Mouse (Mus musculus) cerebellum, adult 11-12 months (tissue): ENCODE data around the gene Etaa1.
"Not testable (repeated sequence)": the region's sequence is repeated elsewhere in the genome, so short reads cannot be mapped to it uniquely, and the experiment has no call there.

ENCODE experiments used
- DNase-seq: peaks from one replicate; pipeline ENCODE4 v3.0.0; 2022

The Etaa1 gene

GRCm38 (mm10) chr11:17953231-17954134 lies at the start of gene Etaa1:
TSS of gene Etaa1 (minus strand) at chr11:17953875.
- DNase-seq = peak; percentile 91

DNA sequence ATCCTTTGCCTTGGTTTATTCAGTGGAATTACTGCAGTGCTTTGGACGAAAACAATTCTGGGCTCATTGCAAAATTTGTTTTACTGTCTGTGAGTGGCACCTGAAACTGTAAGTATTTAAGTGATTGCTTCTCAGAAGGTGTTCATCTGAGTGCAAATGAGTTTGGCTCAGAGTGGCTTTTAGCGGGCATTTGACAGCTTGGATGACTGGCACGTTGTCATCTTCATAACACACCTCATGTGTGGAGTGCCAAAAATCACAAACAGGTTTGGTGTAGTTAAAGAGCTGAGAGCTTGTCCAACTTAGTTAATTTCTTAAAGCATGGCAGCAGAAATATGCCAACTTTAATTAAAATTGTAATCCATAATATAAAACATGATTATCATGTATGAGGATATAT lies 40.5 kb upstream of the Etaa1 start:
- DNase-seq = no peak

DNA sequence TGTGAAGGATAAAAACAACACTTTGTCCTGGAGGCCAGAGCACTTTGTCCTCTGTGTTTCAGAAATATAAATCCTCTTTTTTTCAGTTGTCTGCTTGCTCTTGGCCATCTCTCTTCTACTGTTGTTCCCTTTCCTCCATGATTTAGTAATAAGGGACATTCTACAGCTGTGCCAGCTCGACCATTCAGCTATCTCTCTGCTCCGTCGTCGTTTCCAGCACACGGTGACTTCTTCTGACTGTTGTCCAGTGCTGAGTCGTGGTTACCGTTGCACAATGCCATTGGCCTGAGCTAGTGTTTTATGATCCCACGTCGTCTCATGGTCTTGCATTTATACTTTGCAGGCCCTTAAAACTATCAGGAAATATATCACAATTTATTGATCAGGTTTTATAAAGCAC lies 38.6 kb upstream of the Etaa1 start:
- no peak for DNase-seq

GRCm38 (mm10) chr11:17983331-17983730 lies 29.7 kb upstream of the Etaa1 start:
- no peak for DNase-seq

DNA sequence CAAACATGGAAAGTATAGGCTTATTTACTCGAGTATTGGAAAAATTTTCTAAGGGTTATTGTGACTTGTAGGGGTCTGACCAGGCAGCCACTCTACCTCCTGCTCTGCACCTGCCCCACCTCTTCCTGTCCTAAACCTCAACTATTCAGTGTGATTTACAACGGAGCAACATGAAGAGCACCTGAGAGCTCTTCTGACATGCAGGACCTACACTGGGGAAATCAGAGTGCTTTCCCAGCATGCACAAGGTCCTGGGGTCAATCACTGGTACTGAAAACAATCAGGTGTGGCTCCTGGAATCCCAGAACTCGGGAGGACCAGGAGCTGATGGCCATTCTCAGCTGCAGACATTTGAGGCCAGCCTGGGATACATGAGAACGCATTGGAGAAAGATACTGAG lies 27.6 kb upstream of the Etaa1 start:
- no peak for DNase-seq

DNA sequence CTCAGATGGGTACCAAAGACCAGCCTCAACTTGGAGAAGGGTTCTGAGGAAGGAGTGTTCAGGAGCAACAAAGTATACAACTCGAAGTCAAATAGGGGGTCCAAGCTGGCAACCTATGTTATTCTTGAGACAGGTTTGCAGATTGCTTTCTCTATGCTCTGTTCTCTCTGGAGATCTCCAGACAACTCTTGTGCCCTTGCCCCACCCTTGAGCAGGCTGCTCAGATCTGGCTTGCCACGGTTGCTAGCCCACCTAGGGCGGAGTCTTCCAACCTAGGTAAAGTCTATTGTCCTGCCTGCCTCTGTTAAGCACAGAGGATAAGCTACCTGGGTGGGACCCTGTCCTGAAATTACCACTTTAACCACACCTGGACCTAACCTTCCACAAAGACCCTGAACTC lies 21.9 kb upstream of the Etaa1 start:
- DNase-seq = no peak

DNA sequence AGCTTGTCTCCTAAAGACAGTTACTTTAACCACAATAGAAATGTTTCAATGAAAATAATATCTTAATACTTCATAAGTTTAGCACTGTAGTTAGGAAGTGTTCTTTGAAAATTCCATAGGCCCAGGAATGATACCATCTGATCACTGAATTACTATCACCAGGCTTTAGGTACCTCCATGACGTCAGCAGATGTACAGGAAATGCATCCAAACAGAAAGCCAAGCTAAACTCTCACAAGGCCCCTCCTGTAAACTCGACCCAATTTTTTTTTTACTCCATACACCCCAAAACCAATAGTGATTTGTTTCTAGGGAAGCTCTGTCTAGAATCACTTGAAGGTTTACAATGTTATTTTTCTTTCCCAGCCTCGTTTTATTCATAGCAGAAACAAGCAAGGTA lies 884 bp downstream of the Etaa1 start:
- no peak for DNase-seq

GRCm38 (mm10) chr11:17951336-17951735 lies 2.3 kb downstream of the Etaa1 start:
- peak; percentile 22 for DNase-seq

GRCm38 (mm10) chr11:17939168-17939567 lies 14.5 kb downstream of the Etaa1 start:
- no peak for DNase-seq

- DNase-seq = no peak
These were observed 15.7 kb downstream of the Etaa1 start for GRCm38 (mm10) chr11:17937931-17938330.

DNA sequence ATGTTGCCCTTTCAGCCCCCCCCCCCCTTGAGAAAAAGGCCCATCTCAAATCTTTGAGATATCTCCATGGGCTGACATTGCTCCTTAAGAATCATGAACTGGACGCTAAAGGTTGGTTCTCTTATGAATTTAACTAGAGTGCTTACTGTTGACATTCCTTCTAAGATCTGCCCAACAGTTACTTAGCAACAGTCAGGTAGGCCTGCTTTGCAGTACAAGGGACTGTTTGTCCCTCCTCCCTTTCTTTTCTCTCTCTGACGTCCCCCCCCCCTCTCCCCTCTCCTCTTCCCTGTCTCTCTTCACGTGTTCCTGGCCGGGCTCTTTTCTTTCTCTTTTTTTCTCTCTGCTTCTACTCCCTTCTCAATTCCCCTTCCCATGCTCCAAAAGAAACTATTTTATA lies 35.8 kb downstream of the Etaa1 start:
- no peak for DNase-seq

DNA sequence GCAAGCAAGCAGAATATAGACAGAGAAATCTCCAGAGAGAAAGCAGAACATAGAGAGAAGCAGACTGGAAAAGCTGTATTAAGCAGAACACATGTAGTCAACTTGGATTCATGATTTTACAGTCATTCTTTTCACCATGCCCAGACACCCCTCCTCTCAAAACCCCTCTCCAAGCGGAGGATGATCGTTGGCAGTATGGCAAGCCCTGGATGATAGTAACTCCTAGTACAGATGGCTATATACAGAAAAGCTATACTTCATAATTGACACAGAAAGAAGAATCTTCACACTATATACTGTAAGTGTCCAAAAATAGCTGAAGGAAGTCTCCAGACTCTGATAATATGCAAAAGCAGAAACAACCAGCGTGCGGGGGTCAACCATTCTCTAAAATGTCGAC lies 36.6 kb downstream of the Etaa1 start:
- DNase-seq = no peak

- no peak for DNase-seq
These were observed 37.2 kb downstream of the Etaa1 start for GRCm38 (mm10) chr11:17916486-17916885.

- not testable (repeated sequence) for DNase-seq
These were observed 52.7 kb downstream of the Etaa1 start for GRCm38 (mm10) chr11:17900996-17901395.
